Mouse (Mus musculus) cerebellum, postnatal 36 days (tissue): Measurements from ENCODE around the gene Oard1.

Source experiments
- DNase-seq, 2 experiments: peaks; one replicate each; pipeline ENCODE4 v3.0.0; 2021 to 2022; ENCODE audit warnings: mixed read lengths in 2 of 2

The Oard1 gene

GRCm38 (mm10) chr17:48409380-48410298 is at the start of gene Oard1, which contains the start of gene Nfya:
Oard1 (plus strand) TSS chr17:48410014.
Nfya (minus strand) TSS chr17:48409906.
- DNase-seq = peak; percentile 100

- DNase-seq = no peak
These were observed 49.4 kb upstream of the Oard1 start for GRCm38 (mm10) chr17:48360462-48360861.

GRCm38 (mm10) chr17:48362346-48362745 is 47.5 kb upstream of the Oard1 start:
- DNase-seq = no peak

- peak; percentile 69 to 70 for DNase-seq
These were observed 46.8 kb upstream of the Oard1 start for GRCm38 (mm10) chr17:48362966-48363365.

- DNase-seq = no peak
These were observed 46.3 kb upstream of the Oard1 start for GRCm38 (mm10) chr17:48363421-48363965.

- no peak for DNase-seq
These were observed 44.2 kb upstream of the Oard1 start for GRCm38 (mm10) chr17:48365511-48366155.

- DNase-seq = no peak
These were observed 43.0 kb upstream of the Oard1 start for GRCm38 (mm10) chr17:48366806-48367205.

GRCm38 (mm10) chr17:48371621-48372020 is 38.2 kb upstream of the Oard1 start:
- no peak for DNase-seq

GRCm38 (mm10) chr17:48372987-48373386 is 36.8 kb upstream of the Oard1 start:
- DNase-seq = no peak

- no peak for DNase-seq
These were observed 33.7 kb upstream of the Oard1 start for GRCm38 (mm10) chr17:48376102-48376501.

- DNase-seq = no peak
These were observed 30.8 kb upstream of the Oard1 start for GRCm38 (mm10) chr17:48379050-48379449.

- DNase-seq = no peak
These were observed 23.9 kb upstream of the Oard1 start for GRCm38 (mm10) chr17:48385786-48386461.

- no peak for DNase-seq
These were observed 21.1 kb upstream of the Oard1 start for GRCm38 (mm10) chr17:48388666-48389065.

GRCm38 (mm10) chr17:48389442-48389841 is 20.4 kb upstream of the Oard1 start:
- no peak for DNase-seq

- no peak for DNase-seq
These were observed 18.4 kb upstream of the Oard1 start for GRCm38 (mm10) chr17:48391446-48391845.

GRCm38 (mm10) chr17:48392616-48393015 is 17.2 kb upstream of the Oard1 start:
- DNase-seq = no peak

- no peak for DNase-seq
These were observed 8.1 kb upstream of the Oard1 start for GRCm38 (mm10) chr17:48401710-48402109.

GRCm38 (mm10) chr17:48402751-48403150 is 7.1 kb upstream of the Oard1 start:
- DNase-seq = no peak

- DNase-seq = no peak
These were observed 6.0 kb upstream of the Oard1 start for GRCm38 (mm10) chr17:48403848-48404247.

- no peak for DNase-seq
These were observed 5.1 kb upstream of the Oard1 start for GRCm38 (mm10) chr17:48404706-48405105.

GRCm38 (mm10) chr17:48407154-48407553 is 2.7 kb upstream of the Oard1 start:
- DNase-seq = peak; percentile 23 to 39

GRCm38 (mm10) chr17:48407910-48408525 is 1.8 kb upstream of the Oard1 start:
- DNase-seq = no peak
